Mouse (Mus musculus): ENCODE measurements around the gene Sod2. TPM values are rescaled to one million over a fixed set of nuclear protein-coding genes. Genes with fewer than 3 reads are reported as not detected.
"Not testable (repeated sequence)": the region's sequence is repeated elsewhere in the genome, so short reads cannot be mapped to it uniquely, and the experiment has no call there.

The Sod2 gene
- polyA plus RNA-seq, 1 experiment from 2014 or later, result 176 TPM

- not testable (repeated sequence) for H3K4me3 ChIP-seq (ENCODE audit: low read depth, low read length); H3K27me3 ChIP-seq (ENCODE audit: control insufficient read depth, insufficient read depth, low read length); H3K9me3 ChIP-seq (ENCODE audit: control insufficient read depth, low read length); H3K36me3 ChIP-seq (ENCODE audit: control insufficient read depth, insufficient read depth, low read length); H3K9ac ChIP-seq (ENCODE audit: low read length); H3K4me1 ChIP-seq (replicated peaks; ENCODE audit: control insufficient read depth, insufficient read depth); H3K27ac ChIP-seq (replicated peaks); H3K4me2 ChIP-seq (replicated peaks; ENCODE audit: low read depth)
- 9% methylated on average over 3 of the region's 4 CpGs for WGBS
- DNase-seq (ENCODE audit: low spot score) (peak; percentile 24), ATAC-seq (ENCODE audit: low FRiP score, low TSS enrichment) (peak; percentile 68)
- TF ChIP-seq CTCF (IDR thresholded peaks at IDR 0.05; ENCODE audit: low read depth), result peak; percentile 71
These were observed 37.4 kb downstream of the Sod2 start for GRCm38 (mm10) chr17:13043846-13044673.

- not testable (repeated sequence) for H3K4me3 ChIP-seq (ENCODE audit: low read depth, low read length); H3K4me2 ChIP-seq (replicated peaks; ENCODE audit: low read depth); H3K9me3 ChIP-seq (ENCODE audit: control insufficient read depth, low read length); H3K27ac ChIP-seq (replicated peaks); H3K9ac ChIP-seq (ENCODE audit: low read length); H3K36me3 ChIP-seq (ENCODE audit: control insufficient read depth, insufficient read depth, low read length); DNase-seq (ENCODE audit: low spot score); H3K27me3 ChIP-seq (ENCODE audit: control insufficient read depth, insufficient read depth, low read length); H3K4me1 ChIP-seq (replicated peaks; ENCODE audit: control insufficient read depth, insufficient read depth)
- ATAC-seq (ENCODE audit: low FRiP score, low TSS enrichment), result peak; percentile 31; the same call in 1 of the 2 replicates
- no CpG with 5 or more reads among the region's 8 CpGs for WGBS
These were observed 45.6 kb downstream of the Sod2 start, which contains the start of gene Gpr31b for GRCm38 (mm10) chr17:13052124-13052813. Gpr31b (minus strand) TSS chr17:13052296.

GRCm38 (mm10) chr17:13060804-13061203 lies 54.2 kb downstream of the Sod2 start, which contains the start of gene Tcp10b:
Tcp10b (plus strand) TSS chr17:13061104.
- not testable (repeated sequence) for DNase-seq (ENCODE audit: low spot score); H3K9me3 ChIP-seq (ENCODE audit: control insufficient read depth, low read length); H3K27ac ChIP-seq (replicated peaks); H3K27me3 ChIP-seq (ENCODE audit: control insufficient read depth, insufficient read depth, low read length); H3K4me2 ChIP-seq (replicated peaks; ENCODE audit: low read depth); H3K4me1 ChIP-seq (replicated peaks; ENCODE audit: control insufficient read depth, insufficient read depth); H3K9ac ChIP-seq (ENCODE audit: low read length); H3K36me3 ChIP-seq (ENCODE audit: control insufficient read depth, insufficient read depth, low read length); ATAC-seq (ENCODE audit: low FRiP score, low TSS enrichment); H3K4me3 ChIP-seq (ENCODE audit: low read depth, low read length)
- 87% methylated on average over 4 of the region's 4 CpGs for WGBS

GRCm38 (mm10) chr17:13062882-13063281 lies 56.2 kb downstream of the Sod2 start:
- 90% methylated on average over 2 of the region's 7 CpGs for WGBS
- H3K27me3 ChIP-seq (ENCODE audit: control insufficient read depth, insufficient read depth, low read length), result not testable (repeated sequence)

GRCm38 (mm10) chr17:13067864-13068385 lies 61.3 kb downstream of the Sod2 start:
- peak; percentile 42; the same call in 1 of the 2 replicates for ATAC-seq (ENCODE audit: low FRiP score, low TSS enrichment)
- not testable (repeated sequence) for H3K9me3 ChIP-seq (ENCODE audit: control insufficient read depth, low read length)

More at GRCm38 (mm10) chr17:13062882-13063281, 56.2 kb downstream of the Sod2 start:
- H3K4me1 ChIP-seq (replicated peaks; ENCODE audit: control insufficient read depth, insufficient read depth); H3K27ac ChIP-seq (replicated peaks); H3K4me3 ChIP-seq (ENCODE audit: low read depth, low read length); H3K36me3 ChIP-seq (ENCODE audit: control insufficient read depth, insufficient read depth, low read length); H3K4me2 ChIP-seq (replicated peaks; ENCODE audit: low read depth); ATAC-seq (ENCODE audit: low FRiP score, low TSS enrichment); H3K9me3 ChIP-seq (ENCODE audit: control insufficient read depth, low read length); H3K9ac ChIP-seq (ENCODE audit: low read length); DNase-seq (ENCODE audit: low spot score): not testable (repeated sequence)

GRCm38 (mm10) chr17:13069227-13069626 lies 62.6 kb downstream of the Sod2 start:
- not testable (repeated sequence) for H3K27me3 ChIP-seq (ENCODE audit: control insufficient read depth, insufficient read depth, low read length); H3K27ac ChIP-seq (replicated peaks); DNase-seq (ENCODE audit: low spot score); ATAC-seq (ENCODE audit: low FRiP score, low TSS enrichment); H3K9me3 ChIP-seq (ENCODE audit: control insufficient read depth, low read length); H3K4me3 ChIP-seq (ENCODE audit: low read depth, low read length); H3K36me3 ChIP-seq (ENCODE audit: control insufficient read depth, insufficient read depth, low read length); H3K4me1 ChIP-seq (replicated peaks; ENCODE audit: control insufficient read depth, insufficient read depth); H3K9ac ChIP-seq (ENCODE audit: low read length); H3K4me2 ChIP-seq (replicated peaks; ENCODE audit: low read depth)
- 68% methylated on average over 3 of the region's 5 CpGs for WGBS

More at GRCm38 (mm10) chr17:13067864-13068385, 61.3 kb downstream of the Sod2 start:
- not testable (repeated sequence) for H3K27me3 ChIP-seq (ENCODE audit: control insufficient read depth, insufficient read depth, low read length); H3K36me3 ChIP-seq (ENCODE audit: control insufficient read depth, insufficient read depth, low read length); H3K4me3 ChIP-seq (ENCODE audit: low read depth, low read length); H3K4me2 ChIP-seq (replicated peaks; ENCODE audit: low read depth); H3K27ac ChIP-seq (replicated peaks); DNase-seq (ENCODE audit: low spot score); H3K4me1 ChIP-seq (replicated peaks; ENCODE audit: control insufficient read depth, insufficient read depth); H3K9ac ChIP-seq (ENCODE audit: low read length)
- WGBS, result 100% methylated on average over 1 of the region's 4 CpGs

Other genes starting within 250 kb of the Sod2 start
- gene Igf2r, start 237.2 kb upstream of the Sod2 start, polyA plus RNA-seq (2015; fragmentation: Nextera tagmentation; extraction: Ambion mirVana), result 9.4 and 9.6 TPM in 2 replicates
- 0.12 and 0.21 TPM in 2 replicates for gene Mas1, start 138.7 kb upstream of the Sod2 start, polyA plus RNA-seq (2015; fragmentation: Nextera tagmentation; extraction: Ambion mirVana)
- not detected in 2 replicates for gene Mrgprh, start 130.8 kb upstream of the Sod2 start, polyA plus RNA-seq (2015; fragmentation: Nextera tagmentation; extraction: Ambion mirVana)
- 0.45 and 0.63 TPM in 2 replicates for gene Pnldc1, start 96.6 kb upstream of the Sod2 start, polyA plus RNA-seq (2015; fragmentation: Nextera tagmentation; extraction: Ambion mirVana)
- gene Tcp1, start 91.1 kb upstream of the Sod2 start, polyA plus RNA-seq (2015; fragmentation: Nextera tagmentation; extraction: Ambion mirVana), result 225 and 240 TPM in 2 replicates
- 93.7 and 101 TPM in 2 replicates for gene Mrpl18, start 90.5 kb upstream of the Sod2 start, polyA plus RNA-seq (2015; fragmentation: Nextera tagmentation; extraction: Ambion mirVana)
- 0.62 and 0.73 TPM in 2 replicates for gene Acat3, start 66.2 kb upstream of the Sod2 start, polyA plus RNA-seq (2015; fragmentation: Nextera tagmentation; extraction: Ambion mirVana)
- gene Acat2, start 46.1 kb upstream of the Sod2 start, polyA plus RNA-seq (2015; fragmentation: Nextera tagmentation; extraction: Ambion mirVana), result 76.0 and 81.8 TPM in 2 replicates
- 75.2 and 75.4 TPM in 2 replicates for gene Wtap, start 12.7 kb upstream of the Sod2 start, polyA plus RNA-seq (2015; fragmentation: Nextera tagmentation; extraction: Ambion mirVana)
- 0.12 TPM in 1 of 2 replicates, not detected in the other for gene Gpr31b, start 45.5 kb downstream of the Sod2 start, polyA plus RNA-seq (2015; fragmentation: Nextera tagmentation; extraction: Ambion mirVana)
- 0.17 and 0.19 TPM in 2 replicates for gene Tcp10b, start 54.3 kb downstream of the Sod2 start, polyA plus RNA-seq (2015; fragmentation: Nextera tagmentation; extraction: Ambion mirVana)
- 0.05 TPM in 2 replicates for gene Unc93a, start 125.0 kb downstream of the Sod2 start, polyA plus RNA-seq (2015; fragmentation: Nextera tagmentation; extraction: Ambion mirVana)
- gene Smok2a, start 214.3 kb downstream of the Sod2 start, polyA plus RNA-seq (2015; fragmentation: Nextera tagmentation; extraction: Ambion mirVana), result 0.08 TPM in 1 of 2 replicates, not detected in the other
- 0.07 TPM in 1 of 2 replicates, not detected in the other for gene Smok2b, start 223.4 kb downstream of the Sod2 start, polyA plus RNA-seq (2015; fragmentation: Nextera tagmentation; extraction: Ambion mirVana)